Mouse (Mus musculus) neural tube, embryonic 12.5 days (tissue): ENCODE data around the gene Agpat4. TPM values are rescaled to one million over a fixed set of nuclear protein-coding genes. Genes with fewer than 3 reads are reported as not detected.
A peak's percentile ranks its signal among the peaks of the same experiment; 100 is the strongest.

ENCODE experiments used
- ATAC-seq: fragments of 200-750 bp; cut with Nextera tagmentation; 2 replicates; pipeline ENCODE4 v1.8.0; 2017; ENCODE audit warnings: low read depth, mild to moderate bottlenecking, moderate TSS enrichment, moderate library complexity; ENCODE audit not compliant: low FRiP score
- H3K27ac ChIP-seq: fragments of 300-500 bp; sonication (generic); 2 replicates; pipeline ENCODE4 v1.5.1; 2016
- H3K27me3 ChIP-seq: fragments of 300-500 bp; sonication (generic); replicated peaks from 2 replicates; pipeline ENCODE4 v1.6.1; 2016; ENCODE audit warnings: mild to moderate bottlenecking
- H3K36me3 ChIP-seq: fragments of 300-500 bp; sonication (generic); 2 replicates; pipeline ENCODE4 v1.6.1; 2016; ENCODE audit warnings: mild to moderate bottlenecking
- H3K4me1 ChIP-seq: fragments of 300-500 bp; sonication (generic); 2 replicates; pipeline ENCODE4 v1.6.1; 2016
- H3K4me2 ChIP-seq: fragments of 300-500 bp; sonication (generic); replicated peaks from 2 replicates; pipeline ENCODE4 v1.6.1; 2016; ENCODE audit warnings: mild to moderate bottlenecking
- H3K4me3 ChIP-seq: fragments of 300-500 bp; sonication (generic); 2 replicates; pipeline ENCODE4 v1.5.1; 2016
- H3K9ac ChIP-seq: fragments of 300-500 bp; sonication (generic); 2 replicates; pipeline ENCODE4 v1.6.1; 2016; ENCODE audit warnings: mild to moderate bottlenecking
- H3K9me3 ChIP-seq: fragments of 300-500 bp; sonication (generic); 2 replicates; pipeline ENCODE4 v1.6.1; 2016; ENCODE audit warnings: mild to moderate bottlenecking
- WGBS: fragments of 180-500 bp; shearing (Covaris S2); methylation state at CpG from one replicate; pipeline ENCODE4 v1.1.7; 2016; 5-methylcytosine and 5-hydroxymethylcytosine counted together
- polyA plus RNA-seq: library from polyadenylated mRNA; unstranded; fragments of >200 nt; fragmentation: Nextera tagmentation; extraction: Ambion mirVana; gene quantifications from 2 replicates; pipeline ENCODE4 v1.2.1, GENCODE M21; 2016

Gene Agpat4
- polyA plus RNA-seq, 1 experiment from 2014 or later = 41.5 TPM

GRCm38 (mm10) chr17:12164507-12164906 is 46.0 kb downstream of the Agpat4 start:
- Histone ChIP-seq H3K9me3 (no peaks in the 10 kb centered on the region), H3K36me3 (no peaks in the 10 kb centered on the region), H3K27me3 (no peaks in the 10 kb centered on the region), H3K4me2 (no peak overlapping the region), H3K27ac (no peak overlapping the region), H3K4me1 (peaks cover 17% of the 10 kb centered on the region; the same call in 1 of the 2 replicates), H3K9ac (no peak overlapping the region), H3K4me3 (no peak overlapping the region)
- no peak for ATAC-seq
- WGBS = 94% methylated on average over 6 of the region's 6 CpGs

GRCm38 (mm10) chr17:12165009-12165695 is 46.6 kb downstream of the Agpat4 start:
- peaks cover 15% of the 10 kb centered on the region; the same call in 1 of the 2 replicates for H3K4me1 ChIP-seq
- no peak overlapping the region for H3K9ac ChIP-seq
- no peaks in the 10 kb centered on the region for H3K36me3 ChIP-seq
- H3K27me3 ChIP-seq = no peaks in the 10 kb centered on the region
- 92% methylated on average over 11 of the region's 11 CpGs for WGBS
- H3K9me3 ChIP-seq = no peaks in the 10 kb centered on the region
- no peak overlapping the region for H3K4me2 ChIP-seq
- H3K4me3 ChIP-seq = no peak overlapping the region
- no peak overlapping the region for H3K27ac ChIP-seq
- no peak for ATAC-seq

- no peaks in the 10 kb centered on the region for H3K9me3 ChIP-seq
- H3K9ac ChIP-seq = no peak overlapping the region
- no peak for ATAC-seq
- H3K4me3 ChIP-seq = no peak overlapping the region
- peaks cover 15% of the 10 kb centered on the region; the same call in 1 of the 2 replicates for H3K4me1 ChIP-seq
- no peaks in the 10 kb centered on the region for H3K27me3 ChIP-seq
- no peaks in the 10 kb centered on the region for H3K36me3 ChIP-seq
- no peak overlapping the region for H3K4me2 ChIP-seq
- WGBS = 95% methylated on average over 9 of the region's 9 CpGs
- H3K27ac ChIP-seq = no peak overlapping the region
Observed at GRCm38 (mm10) chr17:12165701-12166100, 47.2 kb downstream of the Agpat4 start.

- no peak overlapping the region for H3K4me3 ChIP-seq
- H3K9ac ChIP-seq = no peak overlapping the region
- H3K36me3 ChIP-seq = no peaks in the 10 kb centered on the region
- no peak overlapping the region for H3K27ac ChIP-seq
- H3K9me3 ChIP-seq = no peaks in the 10 kb centered on the region
- WGBS = 63% methylated on average over 10 of the region's 10 CpGs
- H3K27me3 ChIP-seq = no peaks in the 10 kb centered on the region
- no peak overlapping the region for H3K4me2 ChIP-seq
- ATAC-seq = 0 out of 2 replicates have a peak, but pooled peaks have one; percentile 38
- H3K4me1 ChIP-seq = peaks cover 11% of the 10 kb centered on the region; the same call in 1 of the 2 replicates
Observed at GRCm38 (mm10) chr17:12168536-12168935, 50.0 kb downstream of the Agpat4 start.

GRCm38 (mm10) chr17:12169326-12169836 is 50.9 kb downstream of the Agpat4 start:
- no peak overlapping the region for H3K9ac ChIP-seq
- no peak overlapping the region for H3K4me3 ChIP-seq
- no peaks in the 10 kb centered on the region for H3K9me3 ChIP-seq
- H3K27ac ChIP-seq = no peak overlapping the region
- no peaks in the 10 kb centered on the region for H3K27me3 ChIP-seq
- peaks cover 11% of the 10 kb centered on the region; the same call in 1 of the 2 replicates for H3K4me1 ChIP-seq
- 71% methylated on average over 12 of the region's 12 CpGs for WGBS
- no peaks in the 10 kb centered on the region for H3K36me3 ChIP-seq
- 0 out of 2 replicates have a peak, but pooled peaks have one; percentile 37 for ATAC-seq
- H3K4me2 ChIP-seq = no peak overlapping the region

- Histone ChIP-seq H3K4me2 (no peak overlapping the region), H3K9ac (no peak overlapping the region), H3K27ac (no peak overlapping the region), H3K36me3 (no peaks in the 10 kb centered on the region), H3K27me3 (no peaks in the 10 kb centered on the region), H3K9me3 (no peaks in the 10 kb centered on the region), H3K4me1 (peaks cover 11% of the 10 kb centered on the region; the same call in 1 of the 2 replicates), H3K4me3 (no peak overlapping the region)
- 71% methylated on average over 7 of the region's 7 CpGs for WGBS
- no peak for ATAC-seq
Observed at GRCm38 (mm10) chr17:12170791-12171497, 52.4 kb downstream of the Agpat4 start.

- Histone ChIP-seq H3K4me1 (peaks cover 11% of the 10 kb centered on the region; the same call in 1 of the 2 replicates), H3K36me3 (no peaks in the 10 kb centered on the region), H3K9me3 (0 out of 2 replicates have a peak, but pooled peaks cover under 1% of the 10 kb centered on the region), H3K4me3 (no peak overlapping the region), H3K4me2 (no peak overlapping the region), H3K9ac (no peak overlapping the region), H3K27ac (no peak overlapping the region), H3K27me3 (no peaks in the 10 kb centered on the region)
- no peak for ATAC-seq
- 87% methylated on average over 2 of the region's 2 CpGs for WGBS
Observed at GRCm38 (mm10) chr17:12171666-12172065, 53.2 kb downstream of the Agpat4 start.

GRCm38 (mm10) chr17:12174221-12174620 is 55.7 kb downstream of the Agpat4 start:
- ATAC-seq = no peak
- Histone ChIP-seq H3K9me3 (peaks cover 9% of the 10 kb centered on the region; the same call in 1 of the 2 replicates), H3K27ac (no peak overlapping the region), H3K4me2 (no peak overlapping the region), H3K4me1 (peaks cover 8% of the 10 kb centered on the region; the same call in 1 of the 2 replicates), H3K36me3 (peaks cover 5% of the 10 kb centered on the region), H3K27me3 (no peaks in the 10 kb centered on the region), H3K9ac (no peak overlapping the region), H3K4me3 (no peak overlapping the region)
- 95% methylated on average over 5 of the region's 5 CpGs for WGBS

GRCm38 (mm10) chr17:12174896-12175295 is 56.4 kb downstream of the Agpat4 start:
- Histone ChIP-seq H3K4me2 (no peak overlapping the region), H3K4me1 (peaks cover 4% of the 10 kb centered on the region; the same call in 1 of the 2 replicates), H3K27me3 (no peaks in the 10 kb centered on the region), H3K27ac (no peak overlapping the region), H3K4me3 (no peak overlapping the region), H3K36me3 (peaks cover 5% of the 10 kb centered on the region), H3K9me3 (peaks cover 9% of the 10 kb centered on the region; the same call in 1 of the 2 replicates), H3K9ac (no peak overlapping the region)
- WGBS = 87% methylated on average over 7 of the region's 7 CpGs
- no peak for ATAC-seq

GRCm38 (mm10) chr17:12175626-12176025 is 57.1 kb downstream of the Agpat4 start:
- Histone ChIP-seq H3K4me1 (peaks cover 4% of the 10 kb centered on the region; the same call in 1 of the 2 replicates), H3K27me3 (no peaks in the 10 kb centered on the region), H3K4me3 (no peak overlapping the region), H3K9me3 (peaks cover 9% of the 10 kb centered on the region; the same call in 1 of the 2 replicates), H3K36me3 (peaks cover 5% of the 10 kb centered on the region), H3K4me2 (no peak overlapping the region), H3K27ac (no peak overlapping the region), H3K9ac (no peak overlapping the region)
- WGBS = 74% methylated on average over 4 of the region's 4 CpGs
- no peak for ATAC-seq

GRCm38 (mm10) chr17:12179339-12179738 is 60.8 kb downstream of the Agpat4 start:
- ATAC-seq = no peak
- no peaks in the 10 kb centered on the region for H3K27me3 ChIP-seq
- peaks cover 5% of the 10 kb centered on the region for H3K36me3 ChIP-seq
- no peak overlapping the region for H3K4me2 ChIP-seq
- WGBS = 82% methylated on average over 7 of the region's 7 CpGs
- H3K4me3 ChIP-seq = no peak overlapping the region
- peaks cover 9% of the 10 kb centered on the region; the same call in 1 of the 2 replicates for H3K9me3 ChIP-seq
- no peak overlapping the region for H3K27ac ChIP-seq
- 0 out of 2 replicates have a peak, but pooled peaks cover 4% of the 10 kb centered on the region for H3K4me1 ChIP-seq
- no peak overlapping the region for H3K9ac ChIP-seq

GRCm38 (mm10) chr17:12179766-12180165 is 61.3 kb downstream of the Agpat4 start:
- H3K9me3 ChIP-seq = peaks cover 9% of the 10 kb centered on the region; the same call in 1 of the 2 replicates
- H3K4me2 ChIP-seq = no peak overlapping the region
- ATAC-seq = no peak
- 92% methylated on average over 2 of the region's 2 CpGs for WGBS
- H3K36me3 ChIP-seq = peaks cover 5% of the 10 kb centered on the region
- no peak overlapping the region for H3K9ac ChIP-seq
- 0 out of 2 replicates have a peak, but pooled peaks cover 4% of the 10 kb centered on the region for H3K4me1 ChIP-seq
- H3K27me3 ChIP-seq = no peaks in the 10 kb centered on the region
- no peak overlapping the region for H3K27ac ChIP-seq
- no peak overlapping the region for H3K4me3 ChIP-seq
